Mouse (Mus musculus) gastrocnemius, adult 2 months (tissue): Measurements from ENCODE around the gene Dand5. TPM values are rescaled to one million over a fixed set of nuclear protein-coding genes. Genes with fewer than 3 reads are reported as not detected.

Source experiments
- DNase-seq: peaks from one replicate; pipeline ENCODE4 v3.0.0; 2022
- H3K27ac ChIP-seq: fragments of 200-600 bp; 2 replicates; pipeline ENCODE4 v1.8.1; 2022; ENCODE audit warnings: mild to moderate bottlenecking
- H3K4me3 ChIP-seq: fragments of 200-600 bp; 2 replicates; pipeline ENCODE4 v1.8.1; 2022; ENCODE audit warnings: mild to moderate bottlenecking, moderate library complexity
- CTCF ChIP-seq: fragments of 200-600 bp; IDR thresholded peaks from 2 replicates; pipeline ENCODE4 v1.8.1; 2022; ENCODE audit warnings: antibody characterized with exemption, mild to moderate bottlenecking, moderate library complexity
- intact Hi-C: fragments of 180-260 bp; cut with DNase I; formaldehyde crosslinking; loops from one replicate; pipeline ENCODE4 v1.15.1; 2025
- total RNA-seq, 2 experiments: library from RNA; stranded (reverse); gene quantifications; 2 replicates each; pipeline ENCODE4 v1.2.3; 2021

Dand5 gene
- total RNA-seq, 2 experiments from 2014 or later: 10.2 to 14.3 TPM

- intact Hi-C loops: no loop called here
- H3K27ac ChIP-seq: peak overlapping the region; percentile 96
- TF ChIP-seq CTCF: no peak
- H3K4me3 ChIP-seq: peak overlapping the region; percentile 63
- no peak for DNase-seq
Measured at GRCm38 (mm10) chr8:84793134-84793533, 29.5 kb downstream of the Dand5 start.

GRCm38 (mm10) chr8:84792429-84792947, 30.1 kb downstream of the Dand5 start:
- H3K4me3 ChIP-seq: peak overlapping the region; percentile 38
- intact Hi-C loops: no loop called here
- DNase-seq: peak; percentile 44
- no peak for TF ChIP-seq CTCF
- H3K27ac ChIP-seq: peak overlapping the region; percentile 96

- TF ChIP-seq CTCF: no peak
- Histone ChIP-seq H3K4me3 (peak overlapping the region; percentile 60), H3K27ac (peak overlapping the region; percentile 96)
- intact Hi-C loops: no loop called here
- DNase-seq: peak; percentile 62
Measured at GRCm38 (mm10) chr8:84790537-84790936, 32.1 kb downstream of the Dand5 start.

- Histone ChIP-seq H3K27ac (peak overlapping the region; percentile 96), H3K4me3 (peak overlapping the region; percentile 60)
- no peak for TF ChIP-seq CTCF
- peak; percentile 93 for DNase-seq
- intact Hi-C loops: loop anchor here (1.0 kb wide), 1 partner anchor 15 kb away; no protein-coding TSS in a partner anchor
Measured at GRCm38 (mm10) chr8:84789855-84790486, 32.7 kb downstream of the Dand5 start.

- DNase-seq: no peak
- intact Hi-C loops: loop anchor here (1.0 kb wide), 1 partner anchor 14 kb away; no protein-coding TSS in a partner anchor
- H3K27ac ChIP-seq: peak overlapping the region; percentile 96
- H3K4me3 ChIP-seq: peak overlapping the region; percentile 60
- no peak for TF ChIP-seq CTCF
Measured at GRCm38 (mm10) chr8:84789345-84789744, 33.3 kb downstream of the Dand5 start.

GRCm38 (mm10) chr8:84788896-84789295, 33.7 kb downstream of the Dand5 start:
- peak overlapping the region; percentile 96 for H3K27ac ChIP-seq
- intact Hi-C loops: loop anchor here (1.0 kb wide), 1 partner anchor 14 kb away; no protein-coding TSS in a partner anchor

GRCm38 (mm10) chr8:84787523-84788302, 34.9 kb downstream of the Dand5 start:
- Histone ChIP-seq H3K4me3 (peak overlapping the region; percentile 60), H3K27ac (peak overlapping the region; percentile 96)
- intact Hi-C loops: no loop called here
- TF ChIP-seq CTCF: no peak
- peak; percentile 58 for DNase-seq

More at GRCm38 (mm10) chr8:84788896-84789295, 33.7 kb downstream of the Dand5 start:
- no peak for TF ChIP-seq CTCF
- H3K4me3 ChIP-seq: peak overlapping the region; percentile 60
- peak; percentile 93 for DNase-seq

GRCm38 (mm10) chr8:84786801-84787467, 35.7 kb downstream of the Dand5 start:
- intact Hi-C loops: no loop called here
- Histone ChIP-seq H3K4me3 (peak overlapping the region; percentile 59), H3K27ac (peak overlapping the region; percentile 96)
- no peak for TF ChIP-seq CTCF
- no peak for DNase-seq

- peak; percentile 87 for DNase-seq
- H3K4me3 ChIP-seq: peak overlapping the region; percentile 59
- intact Hi-C loops: no loop called here
Measured at GRCm38 (mm10) chr8:84785756-84786677, 36.6 kb downstream of the Dand5 start.

GRCm38 (mm10) chr8:84785506-84785755, 37.2 kb downstream of the Dand5 start:
- no peak for DNase-seq
- Histone ChIP-seq H3K27ac (peak overlapping the region; percentile 96), H3K4me3 (peak overlapping the region; percentile 69)
- intact Hi-C loops: no loop called here
- TF ChIP-seq CTCF: no peak

More at GRCm38 (mm10) chr8:84785756-84786677, 36.6 kb downstream of the Dand5 start:
- H3K27ac ChIP-seq: peak overlapping the region; percentile 96
- TF ChIP-seq CTCF: no peak

GRCm38 (mm10) chr8:84784681-84785505, 37.7 kb downstream of the Dand5 start:
- peak; percentile 47 for DNase-seq
- TF ChIP-seq CTCF: no peak
- peak overlapping the region; percentile 96 for H3K27ac ChIP-seq

More at GRCm38 (mm10) chr8:84784681-84785505, 37.7 kb downstream of the Dand5 start:
- peak overlapping the region; percentile 69 for H3K4me3 ChIP-seq
- intact Hi-C loops: no loop called here
